15 mouse cellular contexts compared by ENCODE assay signal in the genomic region with DNA sequence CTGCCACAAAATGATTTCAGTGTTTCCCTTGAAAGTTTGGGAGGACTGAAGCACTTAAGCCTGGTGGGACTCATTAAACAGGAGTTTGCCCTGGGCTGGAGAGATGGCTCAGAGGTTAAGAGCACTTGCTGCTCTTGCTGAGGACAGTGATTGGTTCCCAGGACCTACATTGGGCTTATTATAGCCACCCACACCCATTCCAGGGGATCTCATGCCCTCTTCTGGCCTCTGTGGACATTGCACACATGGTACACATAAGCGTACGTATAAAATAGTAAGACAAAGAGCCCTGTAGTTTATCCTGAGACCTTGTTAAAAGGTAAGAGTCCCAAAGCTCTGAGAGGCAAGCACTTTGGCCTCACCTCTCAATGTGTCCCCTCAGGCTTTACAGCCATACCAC. TPM values are rescaled to one million over a fixed set of nuclear protein-coding genes. Genes with fewer than 3 reads are reported as not detected.
A peak's percentile ranks its signal among the peaks of the same experiment; 100 is the strongest.
DNase-seq lines count a peak whose midpoint lies in the region; ATAC-seq and TF ChIP-seq lines count a peak whose summit lies in the region.
"Had no signal": no experiment of that assay in that cellular context is flagged by ENCODE, and none has a peak within 500 bp of the region (broad histone marks: within the 10 kb centered on the region; RNA-seq: fewer than 3 reads in every experiment).

No protein-coding gene starts in this region.

- WGBS in liver, postnatal 0 days (ENCODE audit: insufficient replicate concordance), result 82% methylated on average over 2 of the region's 2 CpGs
- 79% methylated on average over 2 of the region's 2 CpGs for WGBS in liver, embryonic 12.5 days (ENCODE audit: insufficient replicate concordance)

- no peak overlapping the region for H3K27ac ChIP-seq in gastrocnemius, adult 2 months
- no peak overlapping the region for H3K27ac ChIP-seq in liver, postnatal 0 days (ENCODE audit: low read depth)
- no peak overlapping the region for H3K27ac ChIP-seq in liver, embryonic 12.5 days
- H3K27ac ChIP-seq: intestine, embryonic 15.5 days; limb, embryonic 12.5 days had no signal

- ATAC-seq in liver, postnatal 0 days, result no peak
- no peak for ATAC-seq in liver, embryonic 12.5 days
- ATAC-seq: intestine, embryonic 15.5 days had no signal

- no peaks in the 10 kb centered on the region for H3K9me3 ChIP-seq in liver, postnatal 0 days (ENCODE audit: low read length)
- no peaks in the 10 kb centered on the region for H3K9me3 ChIP-seq in liver, embryonic 12.5 days (replicated peaks)
- H3K9me3 ChIP-seq: forebrain, embryonic 10.5 days; intestine, embryonic 15.5 days; limb, embryonic 12.5 days had no signal

- intact Hi-C loops in gastrocnemius, adult 2 months (cut with DNase I), result no loop called here

- no peaks in the 10 kb centered on the region for H3K36me3 ChIP-seq in liver, postnatal 0 days (replicated peaks; ENCODE audit: insufficient read depth, low read length)
- H3K36me3 ChIP-seq in liver, embryonic 12.5 days, result no peaks in the 10 kb centered on the region
- H3K36me3 ChIP-seq: forebrain, embryonic 10.5 days; intestine, embryonic 15.5 days; limb, embryonic 12.5 days had no signal

- H3K4me1 ChIP-seq in liver, postnatal 0 days (ENCODE audit: insufficient read depth), result no peaks in the 10 kb centered on the region
- H3K4me1 ChIP-seq in liver, embryonic 12.5 days, result no peaks in the 10 kb centered on the region

- peak; percentile 18; the same call in 1 of the 2 replicates for TF ChIP-seq CTCF in gastrocnemius, adult 2 months (IDR thresholded peaks at IDR 0.05)
- TF ChIP-seq CTCF in liver, postnatal 0 days (IDR thresholded peaks at IDR 0.05; ENCODE audit: low read depth), result peak; percentile 35

- no peak overlapping the region for H3K9ac ChIP-seq in liver, postnatal 0 days (replicated peaks)
- no peak overlapping the region for H3K9ac ChIP-seq in liver, embryonic 12.5 days
- H3K9ac ChIP-seq: intestine, embryonic 15.5 days; limb, embryonic 12.5 days had no signal

- no peak for DNase-seq in gastrocnemius, adult 2 months
- no peak for DNase-seq in gastrocnemius, adult 18-20 months (ENCODE audit: low spot score)
- no peak for DNase-seq in liver, postnatal 0 days
- peak; percentile 33 for DNase-seq in A20 (ENCODE audit: low read depth, low spot score)
- DNase-seq in c-Kit-positive CD71-positive TER-119-negative erythroid progenitor cells, embryonic 14.5 days (ENCODE audit: low read depth), result peak; percentile 10
- DNase-seq in urinary bladder, postnatal 14 days (ENCODE audit: low spot score), result no peak
- DNase-seq in frontal cortex, postnatal 10 days (ENCODE audit: low spot score in 2 of 2), result no peak
- DNase-seq: cerebellum, adult 2 months; gastrocnemius, postnatal 25 days; lung, postnatal 10 days; spleen, adult 18-20 months had no signal

- no peak overlapping the region for H3K4me2 ChIP-seq in liver, postnatal 0 days (ENCODE audit: low read depth, low read length)
- H3K4me2 ChIP-seq in liver, embryonic 12.5 days, result no peak overlapping the region
- H3K4me2 ChIP-seq: intestine, embryonic 15.5 days; limb, embryonic 12.5 days had no signal

- H3K27me3 ChIP-seq in liver, postnatal 0 days (ENCODE audit: insufficient read depth, low read length), result no peaks in the 10 kb centered on the region
- peaks cover 10% of the 10 kb centered on the region; the same call in 1 of the 2 replicates for H3K27me3 ChIP-seq in liver, embryonic 12.5 days (replicated peaks)
- H3K27me3 ChIP-seq: intestine, embryonic 15.5 days had no signal

- H3K4me3 ChIP-seq in gastrocnemius, adult 2 months, result no peak overlapping the region
- H3K4me3 ChIP-seq in liver, postnatal 0 days (ENCODE audit: low read depth, low read length), result no peak overlapping the region
- no peak overlapping the region for H3K4me3 ChIP-seq in liver, embryonic 12.5 days
- H3K4me3 ChIP-seq: forebrain, embryonic 10.5 days; intestine, embryonic 15.5 days; limb, embryonic 12.5 days had no signal

- TF ChIP-seq EP300 in liver, postnatal 0 days (IDR thresholded peaks at IDR 0.05; ENCODE audit: low read depth), result no peak

RNA-seq across cellular contexts. Expression of a gene that starts 31.8 kb away (rescaled TPM):
- total RNA-seq in gastrocnemius, adult 2 months (2021), result 1 to 10 TPM; 7.6 to 9.2 TPM
- 1 to 10 TPM; 7.0 to 8.3 TPM for total RNA-seq in gastrocnemius, adult 18-20 months (2021)
- 11.7 and 13.6 TPM in 2 replicates for polyA plus RNA-seq in liver, postnatal 0 days (2015; fragmentation: Nextera tagmentation; extraction: Ambion mirVana)
- polyA plus RNA-seq in liver, embryonic 12.5 days (2016; fragmentation: Nextera tagmentation; extraction: Ambion mirVana), result 14.6 and 15.9 TPM in 2 replicates

RNA-seq across cellular contexts. Expression of a gene that starts 31.8 kb away (rescaled TPM):
- 10 to 100 TPM; 48.6 to 50.9 TPM for total RNA-seq in gastrocnemius, adult 2 months (2021)
- 10 to 100 TPM; 47.5 to 50.2 TPM for total RNA-seq in gastrocnemius, adult 18-20 months (2021)
- 22.7 and 22.9 TPM in 2 replicates for polyA plus RNA-seq in liver, postnatal 0 days (2015; fragmentation: Nextera tagmentation; extraction: Ambion mirVana)
- polyA plus RNA-seq in liver, embryonic 12.5 days (2016; fragmentation: Nextera tagmentation; extraction: Ambion mirVana), result 37.2 and 42.1 TPM in 2 replicates

Comparison
In these comparisons a context has a peak if more than half of its experiments do, and no peak if none do; other contexts are left out.
1. DNase-seq: peak in A20 (single experiment) and c-Kit-positive CD71-positive TER-119-negative erythroid progenitor cells, embryonic 14.5 days (single experiment); none in gastrocnemius, adult 2 months (single experiment), gastrocnemius, adult 18-20 months (single experiment), liver, postnatal 0 days (single experiment), urinary bladder, postnatal 14 days (single experiment) and frontal cortex, postnatal 10 days (0 of 2).